Mouse (Mus musculus) R1 (cell line): ENCODE results near the gene Plcl2.
A peak's percentile ranks its signal among the peaks of the same experiment; 100 is the strongest.
"Not testable (repeated sequence)": the region's sequence is repeated elsewhere in the genome, so short reads cannot be mapped to it uniquely, and the experiment has no call there.

Source experiments
- DNase-seq: peaks from one replicate; pipeline ENCODE4 v3.0.0-alpha.2; 2018; ENCODE audit warnings: low read depth, low spot score

Plcl2 gene

GRCm38 (mm10) chr17:50621996-50622395 lies 112.8 kb downstream of the Plcl2 start:
- no peak for DNase-seq

GRCm38 (mm10) chr17:50625584-50625983 lies 116.4 kb downstream of the Plcl2 start:
- DNase-seq, result no peak

DNA sequence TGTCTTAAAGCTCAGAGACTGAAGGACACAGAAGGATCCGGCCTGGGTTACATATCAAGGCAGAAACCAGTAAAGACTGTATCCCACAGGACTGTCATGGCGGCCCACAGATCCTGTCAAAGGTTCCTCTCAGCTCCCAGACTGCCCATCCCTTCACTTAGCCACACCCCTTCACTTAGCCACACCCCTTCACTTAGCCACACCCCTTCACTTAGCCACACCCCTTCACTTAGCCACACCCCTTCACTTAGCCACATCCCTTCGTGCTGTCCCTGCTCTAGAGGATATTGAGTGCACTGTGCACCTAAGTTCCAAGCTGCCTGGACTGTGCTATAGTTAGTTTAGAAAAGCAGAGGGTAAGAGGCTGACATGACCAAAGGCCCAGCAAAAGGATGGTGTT lies 118.5 kb downstream of the Plcl2 start:
- peak; percentile 32 for DNase-seq

DNA sequence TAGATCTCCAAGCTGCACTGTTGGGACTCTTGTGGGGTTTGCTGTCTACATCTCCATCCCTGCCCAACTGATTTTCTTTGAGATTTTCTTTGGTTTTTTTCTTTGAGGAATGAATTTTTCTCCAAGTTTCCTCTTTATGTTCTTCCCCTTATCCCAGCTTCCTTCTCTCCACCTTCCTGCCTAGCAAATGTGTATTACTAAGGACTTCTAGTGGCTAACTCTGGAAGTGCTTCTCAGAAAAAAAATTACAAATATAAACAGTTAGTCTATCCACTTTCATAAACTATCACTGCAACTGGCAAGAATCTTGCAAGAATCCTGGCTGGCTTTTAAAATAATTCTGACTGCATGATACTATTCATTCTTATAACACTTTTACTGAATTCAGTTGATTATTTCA lies 119.5 kb downstream of the Plcl2 start:
- no peak for DNase-seq

DNA sequence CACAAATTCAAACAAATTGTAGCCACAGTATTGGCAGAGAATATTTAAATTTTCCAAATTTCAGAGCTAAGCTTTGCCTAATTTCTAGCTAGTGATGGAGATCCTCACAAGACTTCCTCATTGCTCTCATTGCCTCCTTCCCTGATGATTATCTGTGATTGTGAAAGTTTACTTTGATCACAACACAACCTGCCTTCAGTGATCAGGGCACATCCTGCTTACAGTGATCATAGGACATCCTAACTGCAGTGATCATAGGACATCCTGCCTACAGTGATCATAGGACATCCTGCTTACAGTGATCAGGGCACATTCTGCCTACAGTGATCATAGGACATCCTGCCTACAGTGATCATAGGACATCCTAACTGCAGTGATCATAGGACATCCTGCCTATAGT lies 121.8 kb downstream of the Plcl2 start:
- DNase-seq, result not testable (repeated sequence)

- DNase-seq, result no peak
These were observed 125.0 kb downstream of the Plcl2 start for GRCm38 (mm10) chr17:50634008-50634871.

DNA sequence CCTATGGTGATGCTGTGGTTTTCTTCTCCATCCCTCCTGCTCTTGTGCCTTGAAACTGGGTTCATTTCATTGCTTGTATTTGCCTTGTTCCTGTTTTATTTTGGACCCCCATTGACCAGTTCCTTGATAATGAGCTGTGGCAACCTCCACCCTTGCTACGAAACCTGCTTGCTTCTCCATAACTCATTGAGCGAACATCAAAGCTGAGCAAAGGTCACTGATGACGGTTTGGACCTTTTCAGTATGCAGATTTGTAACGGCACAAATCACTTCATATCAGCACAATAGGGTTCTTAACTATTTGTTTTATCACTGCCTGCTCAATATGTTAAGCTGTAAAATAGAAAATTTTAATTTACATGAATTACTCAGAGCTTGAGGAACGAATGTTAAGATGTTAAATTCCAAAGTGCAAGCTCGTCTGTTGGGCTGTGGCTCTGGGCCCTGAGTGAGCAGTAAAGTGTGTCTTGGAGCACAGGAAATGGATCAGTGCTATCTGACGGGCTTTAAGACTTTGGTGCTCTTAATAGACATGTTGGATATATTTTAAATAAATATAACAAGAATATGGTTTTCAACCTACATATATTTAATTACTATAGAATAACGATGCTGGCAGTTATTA lies 126.9 kb downstream of the Plcl2 start:
- DNase-seq, result no peak

- peak; percentile 90 for DNase-seq
These were observed 129.6 kb downstream of the Plcl2 start for GRCm38 (mm10) chr17:50638791-50639190.

DNA sequence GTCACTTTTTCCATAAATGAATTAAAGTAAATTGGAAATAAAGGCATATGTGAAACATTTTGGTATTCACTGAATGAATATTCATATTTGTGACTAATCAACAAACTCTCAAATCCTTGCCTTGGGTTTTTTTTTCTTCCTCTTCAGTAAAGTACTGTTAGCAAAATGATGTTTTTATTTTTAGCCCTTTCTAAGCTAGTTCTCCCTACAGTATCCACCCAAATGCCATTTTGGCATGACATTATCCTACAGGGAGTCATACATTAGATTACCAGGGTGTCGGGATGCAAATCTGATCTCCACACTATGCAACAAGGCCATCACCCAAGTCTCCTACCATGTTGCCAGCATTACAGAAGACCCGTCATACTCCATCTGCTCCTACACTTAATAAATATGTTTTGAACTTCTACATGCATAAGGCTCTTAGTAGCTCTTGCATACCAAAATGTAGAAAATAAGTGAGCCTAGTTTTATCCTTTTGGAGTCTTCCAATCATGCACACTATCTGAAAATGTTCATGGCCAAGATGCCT lies 131.9 kb downstream of the Plcl2 start:
- DNase-seq, result no peak

- no peak for DNase-seq
These were observed 132.7 kb downstream of the Plcl2 start for GRCm38 (mm10) chr17:50641879-50642278.

- no peak for DNase-seq
These were observed 134.2 kb downstream of the Plcl2 start for GRCm38 (mm10) chr17:50643356-50643755.

- peak; percentile 47 for DNase-seq
These were observed 134.8 kb downstream of the Plcl2 start for GRCm38 (mm10) chr17:50643989-50644388.

DNA sequence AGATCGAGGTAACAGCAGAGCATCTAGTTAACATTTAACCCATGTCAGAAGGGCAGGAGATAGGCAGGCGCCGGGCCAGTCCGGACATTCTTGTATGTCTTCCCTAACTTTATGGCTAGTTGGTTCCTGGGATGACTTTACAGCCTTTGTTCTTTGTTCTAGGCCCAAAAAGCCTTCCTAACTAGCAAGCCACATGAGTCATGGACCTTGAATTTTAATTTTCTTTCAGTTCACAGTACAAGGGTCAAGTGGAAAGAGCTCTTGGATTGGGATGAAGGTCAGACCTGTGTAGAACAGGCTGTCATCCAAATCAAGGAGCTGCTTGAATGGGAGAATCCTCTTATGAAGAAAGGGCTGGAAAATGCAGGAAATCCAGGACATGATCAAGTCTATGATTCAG lies 138.9 kb downstream of the Plcl2 start:
- not testable (repeated sequence) for DNase-seq

- no peak for DNase-seq
These were observed 139.7 kb downstream of the Plcl2 start for GRCm38 (mm10) chr17:50648757-50649419.

DNA sequence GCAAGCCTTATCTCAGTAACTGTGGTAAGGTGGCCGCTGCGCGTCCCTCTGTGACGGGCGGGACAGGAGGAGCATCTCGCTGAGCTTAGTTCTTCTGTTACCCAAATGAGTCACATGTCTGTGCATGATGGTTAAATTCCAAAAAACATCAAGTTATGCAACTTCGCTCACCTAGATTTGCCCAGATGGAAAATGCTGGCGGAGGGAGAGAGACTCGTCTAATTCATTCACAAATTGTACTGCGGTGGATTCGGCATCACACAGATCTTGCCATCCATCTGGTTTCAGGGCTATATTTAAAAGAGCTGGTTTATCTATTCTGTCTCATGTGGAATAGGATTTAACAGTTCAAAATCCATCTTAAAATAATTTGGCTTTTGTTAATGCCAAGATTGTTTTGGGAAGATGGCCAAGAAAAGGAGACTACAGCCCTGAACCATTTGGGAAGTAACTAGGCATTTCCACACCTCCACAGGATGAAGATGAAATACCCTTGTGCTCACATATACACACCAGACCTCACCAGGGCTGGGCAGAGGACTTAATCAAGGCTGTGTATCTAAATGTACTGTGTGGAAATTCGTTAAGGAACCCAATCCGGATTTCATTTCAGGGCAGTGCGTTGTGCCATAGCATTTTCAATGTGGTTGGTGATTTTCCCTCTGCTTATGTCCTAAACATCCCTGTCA lies 141.5 kb downstream of the Plcl2 start:
- no peak for DNase-seq

GRCm38 (mm10) chr17:50654741-50655415 lies 145.7 kb downstream of the Plcl2 start:
- DNase-seq, result no peak

- DNase-seq, result no peak
These were observed 146.2 kb downstream of the Plcl2 start for GRCm38 (mm10) chr17:50655416-50655776.

- no peak for DNase-seq
These were observed 148.1 kb downstream of the Plcl2 start for GRCm38 (mm10) chr17:50657321-50657720.

- DNase-seq, result no peak
These were observed 149.7 kb downstream of the Plcl2 start for GRCm38 (mm10) chr17:50658901-50659300.

DNA sequence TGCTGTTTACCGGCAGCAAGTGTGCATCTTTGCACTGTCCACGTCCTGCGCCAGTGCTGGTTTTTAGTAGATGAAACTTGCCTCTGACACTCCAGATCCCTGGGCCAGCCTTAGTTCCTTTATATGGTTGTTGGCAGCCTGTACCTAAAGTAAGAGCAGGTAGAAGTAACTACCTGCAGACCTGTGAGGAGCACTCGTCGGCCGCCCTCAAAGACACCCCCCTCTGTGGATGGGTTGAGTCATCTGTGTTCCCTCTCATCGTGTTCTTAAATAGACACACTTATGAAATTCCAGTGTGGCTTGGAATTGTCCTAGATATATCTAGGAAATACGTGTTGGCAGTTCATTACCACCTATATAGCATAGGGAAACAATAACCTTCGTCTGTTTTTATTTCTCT lies 158.4 kb downstream of the Plcl2 start:
- no peak for DNase-seq

DNA sequence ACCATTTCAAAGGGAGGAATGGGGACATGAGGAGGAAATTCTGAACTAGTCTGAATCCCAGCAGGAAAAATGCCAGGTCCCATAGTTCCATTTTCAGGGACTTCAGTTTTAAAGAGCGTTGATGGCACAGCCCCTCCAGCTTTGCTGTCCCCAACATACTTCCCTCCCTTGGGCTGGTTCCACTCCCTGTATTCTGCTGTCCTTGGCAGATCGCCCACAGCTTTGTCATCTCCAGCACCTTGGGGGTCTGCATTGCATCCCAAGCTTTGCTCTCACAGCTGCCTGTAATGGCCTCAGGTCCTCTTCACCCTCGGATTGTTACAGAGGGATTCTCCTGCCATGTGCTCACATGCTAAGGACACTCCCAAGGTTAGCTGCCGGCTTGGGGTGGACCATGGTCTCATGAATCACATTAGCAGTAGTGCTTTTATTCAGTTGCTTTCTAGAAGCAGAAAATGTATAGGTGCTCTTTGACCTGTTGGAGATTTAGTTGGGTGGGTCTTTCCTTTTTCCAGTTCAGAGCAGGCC lies 159.5 kb downstream of the Plcl2 start:
- DNase-seq, result no peak
